Mouse (Mus musculus) heart, embryonic 15.5 days (tissue): ENCODE measurements at regions not wholly inside any gene's neighbourhood (a gene's known extent, or its start where the extent isn't known, plus 50 kb on each side); places are given as distances from the start of the nearest gene placed in this dataset.

Source experiments
- ATAC-seq: fragments of 200-750 bp; cut with Nextera tagmentation; replicated peaks from 2 replicates; pipeline ENCODE4 v1.8.0; 2017; ENCODE audit warnings: low read depth, moderate TSS enrichment; ENCODE audit not compliant: insufficient number of reproducible peaks, insufficient read depth, low FRiP score
- H3K27ac ChIP-seq: fragments of 300-500 bp; sonication (generic); 2 replicates; pipeline ENCODE4 v1.5.1; 2015; ENCODE audit warnings: mild to moderate bottlenecking, inconsistent platforms
- H3K27me3 ChIP-seq: fragments of 300-500 bp; sonication (generic); 2 replicates; pipeline ENCODE4 v1.6.1; 2015; ENCODE audit warnings: inconsistent platforms
- H3K36me3 ChIP-seq: fragments of 300-500 bp; sonication (generic); 2 replicates; pipeline ENCODE4 v1.6.1; 2015; ENCODE audit warnings: mild to moderate bottlenecking, inconsistent platforms
- H3K4me1 ChIP-seq: fragments of 300-500 bp; sonication (generic); replicated peaks from 2 replicates; pipeline ENCODE4 v1.6.1; 2015; ENCODE audit warnings: inconsistent platforms
- H3K4me2 ChIP-seq: fragments of 300-500 bp; sonication (generic); 2 replicates; pipeline ENCODE4 v1.6.1; 2015; ENCODE audit warnings: inconsistent platforms, mild to moderate bottlenecking, moderate library complexity
- H3K4me3 ChIP-seq: fragments of 300-500 bp; sonication (generic); 2 replicates; pipeline ENCODE4 v1.5.1; 2015; ENCODE audit warnings: mild to moderate bottlenecking, inconsistent platforms
- H3K9ac ChIP-seq: fragments of 300-500 bp; sonication (generic); 2 replicates; pipeline ENCODE4 v1.6.1; 2015; ENCODE audit warnings: mild to moderate bottlenecking, inconsistent platforms
- H3K9me3 ChIP-seq: fragments of 300-500 bp; sonication (generic); replicated peaks from 2 replicates; pipeline ENCODE4 v1.6.1; 2016; ENCODE audit warnings: inconsistent platforms
- WGBS: fragments of 180-500 bp; shearing (Covaris S2); methylation state at CpG from one replicate; pipeline ENCODE4 v1.1.7; 2015; ENCODE audit warnings: mixed read lengths; 5-methylcytosine and 5-hydroxymethylcytosine counted together

DNA sequence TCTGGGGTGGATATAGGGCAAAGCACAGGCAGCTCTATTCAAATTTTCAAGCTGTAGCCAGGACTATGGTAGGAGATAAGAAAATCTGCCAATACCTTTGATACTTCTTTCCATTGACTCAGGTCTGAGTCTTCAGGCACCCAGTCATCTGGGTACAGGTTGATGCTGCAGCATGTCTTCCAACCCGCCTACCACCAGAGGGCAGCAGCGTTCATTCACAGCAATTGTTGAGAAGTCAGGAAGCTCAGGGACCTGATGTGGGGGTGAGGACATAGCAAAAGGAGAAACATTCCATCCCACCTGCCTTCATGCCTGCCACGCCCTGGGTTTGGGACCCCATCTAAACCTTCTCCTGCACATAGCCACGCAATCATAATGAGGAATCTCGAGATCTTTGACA lies 118.2 kb upstream of the Gm21876 start:
- Histone ChIP-seq H3K4me3 (no peak overlapping the region), H3K27me3 (no peaks in the 10 kb centered on the region), H3K4me2 (no peak overlapping the region), H3K36me3 (no peaks in the 10 kb centered on the region), H3K27ac (no peak overlapping the region), H3K4me1 (no peaks in the 10 kb centered on the region), H3K9me3 (no peaks in the 10 kb centered on the region), H3K9ac (no peak overlapping the region)
- no peak for ATAC-seq
- WGBS: 14% methylated on average over 5 of the region's 5 CpGs

DNA sequence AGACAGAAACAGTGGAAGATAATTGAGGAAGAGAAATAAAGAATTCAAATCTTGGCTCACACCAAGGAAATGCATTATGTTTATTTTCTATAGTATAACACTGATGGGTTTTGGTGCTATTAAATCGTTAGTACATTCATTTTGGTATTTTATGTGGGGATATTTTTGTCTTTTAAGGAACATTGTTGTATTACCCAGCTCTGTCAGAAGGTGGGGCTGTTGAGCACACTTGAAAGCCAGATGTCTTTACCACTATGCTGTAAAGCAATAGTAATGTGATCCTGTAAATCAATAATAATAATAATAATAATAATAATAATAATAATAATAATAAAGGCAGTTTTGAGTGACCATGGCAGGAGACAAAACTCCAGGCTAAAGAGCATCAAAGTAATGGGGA lies 120.0 kb upstream of the Gm21876 start:
- H3K4me3 ChIP-seq: no peak overlapping the region
- H3K27ac ChIP-seq: no peak overlapping the region
- WGBS: 24% methylated on average over 1 of the region's 1 CpGs
- no peaks in the 10 kb centered on the region for H3K9me3 ChIP-seq
- H3K36me3 ChIP-seq: no peaks in the 10 kb centered on the region
- H3K4me2 ChIP-seq: no peak overlapping the region
- no peaks in the 10 kb centered on the region for H3K4me1 ChIP-seq
- H3K27me3 ChIP-seq: no peaks in the 10 kb centered on the region
- no peak overlapping the region for H3K9ac ChIP-seq
- no peak for ATAC-seq

DNA sequence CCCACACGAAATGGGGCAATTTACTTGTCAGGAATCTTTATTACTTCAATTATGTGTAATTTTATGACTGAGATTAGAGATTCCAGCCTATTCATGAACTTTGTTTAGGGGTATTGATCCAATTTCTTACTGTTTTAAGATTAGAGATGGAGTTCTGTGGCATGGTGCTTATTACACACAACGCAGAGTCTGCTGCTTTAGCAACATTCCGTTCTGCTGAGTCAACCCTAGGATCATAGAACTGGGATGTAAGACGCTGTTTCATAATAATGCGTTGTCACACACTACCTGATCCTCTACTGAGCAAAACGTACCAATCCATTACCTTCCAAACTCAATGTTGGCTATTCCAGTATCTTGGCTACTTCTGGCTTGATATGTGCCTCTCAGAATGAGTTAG lies 121.9 kb upstream of the Gm21876 start:
- Histone ChIP-seq H3K4me1 (no peaks in the 10 kb centered on the region), H3K27ac (no peak overlapping the region), H3K27me3 (no peaks in the 10 kb centered on the region), H3K4me3 (no peak overlapping the region), H3K36me3 (no peaks in the 10 kb centered on the region), H3K9ac (no peak overlapping the region), H3K4me2 (no peak overlapping the region), H3K9me3 (no peaks in the 10 kb centered on the region)
- ATAC-seq: no peak
- 65% methylated on average over 6 of the region's 6 CpGs for WGBS

DNA sequence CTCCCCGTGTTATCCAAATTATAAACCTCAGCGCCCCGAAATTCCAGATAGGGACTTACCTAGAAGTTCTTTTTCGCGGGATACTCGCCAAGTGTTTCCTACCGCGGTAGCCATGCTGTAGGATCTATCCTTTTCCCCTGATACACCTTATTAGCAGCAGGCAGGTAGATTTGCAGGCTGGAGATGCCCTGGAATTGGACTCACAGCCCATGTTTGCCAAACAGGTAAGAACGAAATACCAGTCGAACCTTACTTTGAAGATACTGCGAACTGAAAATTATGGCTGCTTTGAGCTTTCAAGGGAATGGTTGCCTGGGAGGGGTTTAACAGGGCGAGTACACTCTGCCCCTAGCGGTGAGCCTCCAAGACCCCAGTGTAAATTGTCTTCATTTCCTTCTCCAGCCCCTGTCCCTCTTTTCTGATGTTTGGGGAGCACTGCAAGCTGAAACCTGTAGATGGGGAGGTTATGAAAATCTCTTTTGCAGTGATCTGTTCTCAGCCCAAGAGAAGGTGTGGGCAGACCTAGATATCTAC lies 149.8 kb upstream of the Agtr2 start:
- H3K27ac ChIP-seq: no peak overlapping the region
- H3K4me3 ChIP-seq: peak overlapping the region; percentile 48
- ATAC-seq: no peak
- WGBS: 27% methylated on average over 13 of the region's 13 CpGs
- H3K4me1 ChIP-seq: no peaks in the 10 kb centered on the region
- H3K9me3 ChIP-seq: no peaks in the 10 kb centered on the region
- no peak overlapping the region for H3K9ac ChIP-seq
- H3K4me2 ChIP-seq: peak overlapping the region; percentile 54
- H3K27me3 ChIP-seq: no peaks in the 10 kb centered on the region
- no peaks in the 10 kb centered on the region for H3K36me3 ChIP-seq

DNA sequence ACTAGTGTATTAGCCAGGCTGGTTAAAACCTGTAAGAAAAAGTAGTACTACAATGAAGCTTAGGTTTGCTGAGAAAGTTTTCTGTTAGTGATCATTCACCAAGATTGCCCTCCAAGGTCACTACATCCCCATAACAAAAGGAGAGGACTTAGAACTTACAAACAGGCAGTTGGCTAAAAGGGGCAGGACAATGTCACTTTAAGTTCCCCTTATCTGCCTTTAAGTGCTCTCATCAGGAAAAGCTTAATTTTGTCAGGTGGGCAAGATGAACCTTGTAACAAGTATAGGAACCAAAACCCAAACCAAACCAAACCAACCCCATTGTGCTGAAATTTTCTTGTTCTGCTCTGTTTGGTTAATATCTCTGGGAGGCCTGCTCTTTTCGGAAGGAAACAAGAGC lies 139.9 kb upstream of the Agtr2 start:
- ATAC-seq: no peak
- no peak overlapping the region for H3K4me2 ChIP-seq
- WGBS: 53% methylated on average over 1 of the region's 1 CpGs
- H3K27me3 ChIP-seq: no peaks in the 10 kb centered on the region
- no peaks in the 10 kb centered on the region for H3K9me3 ChIP-seq
- H3K9ac ChIP-seq: no peak overlapping the region
- no peak overlapping the region for H3K4me3 ChIP-seq
- no peaks in the 10 kb centered on the region for H3K4me1 ChIP-seq
- H3K36me3 ChIP-seq: no peaks in the 10 kb centered on the region
- no peak overlapping the region for H3K27ac ChIP-seq

DNA sequence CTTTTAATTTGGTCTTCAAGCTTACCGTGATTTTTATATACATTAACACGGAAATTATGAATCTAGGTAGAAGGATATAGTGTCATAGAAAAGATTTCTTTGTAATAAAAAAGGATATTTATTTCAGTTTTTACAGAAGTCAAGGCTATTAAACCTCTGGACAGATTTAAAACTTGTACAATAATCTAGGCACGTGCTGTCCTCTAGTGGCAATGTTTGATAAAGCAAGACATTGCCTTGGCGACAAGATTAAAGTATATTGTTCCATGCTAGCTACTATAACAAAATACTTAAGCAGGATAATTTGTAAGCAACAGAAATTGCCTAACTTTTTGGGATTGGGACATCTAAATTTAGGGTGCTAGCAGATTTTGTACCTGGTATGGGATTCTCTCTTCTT lies 133.8 kb upstream of the Agtr2 start:
- Histone ChIP-seq H3K9ac (no peak overlapping the region), H3K36me3 (no peaks in the 10 kb centered on the region), H3K4me1 (no peaks in the 10 kb centered on the region), H3K27ac (no peak overlapping the region), H3K4me3 (no peak overlapping the region), H3K27me3 (no peaks in the 10 kb centered on the region), H3K4me2 (no peak overlapping the region), H3K9me3 (no peaks in the 10 kb centered on the region)
- WGBS: 30% methylated on average over 4 of the region's 4 CpGs
- no peak for ATAC-seq

DNA sequence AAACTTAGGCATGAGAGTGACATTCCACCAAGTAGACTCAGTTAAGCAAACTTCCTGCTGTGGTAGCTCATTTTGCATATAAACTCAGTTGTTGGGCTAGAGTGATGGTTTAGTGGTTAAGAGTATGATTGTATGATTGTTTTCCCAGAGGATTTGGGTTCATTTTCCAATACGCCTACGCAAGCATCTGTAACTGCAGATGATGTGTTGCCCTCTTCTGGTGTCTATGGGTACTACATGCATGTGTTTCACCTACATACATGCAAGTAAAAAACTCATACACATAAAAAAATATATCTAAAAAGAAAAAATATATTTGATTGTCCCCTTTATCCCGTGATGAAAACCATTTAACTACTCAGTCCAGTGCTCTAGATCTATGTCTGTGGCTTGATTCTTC lies 132.0 kb upstream of the Agtr2 start:
- H3K27me3 ChIP-seq: no peaks in the 10 kb centered on the region
- no peak for ATAC-seq
- 48% methylated on average over 3 of the region's 3 CpGs for WGBS

DNA sequence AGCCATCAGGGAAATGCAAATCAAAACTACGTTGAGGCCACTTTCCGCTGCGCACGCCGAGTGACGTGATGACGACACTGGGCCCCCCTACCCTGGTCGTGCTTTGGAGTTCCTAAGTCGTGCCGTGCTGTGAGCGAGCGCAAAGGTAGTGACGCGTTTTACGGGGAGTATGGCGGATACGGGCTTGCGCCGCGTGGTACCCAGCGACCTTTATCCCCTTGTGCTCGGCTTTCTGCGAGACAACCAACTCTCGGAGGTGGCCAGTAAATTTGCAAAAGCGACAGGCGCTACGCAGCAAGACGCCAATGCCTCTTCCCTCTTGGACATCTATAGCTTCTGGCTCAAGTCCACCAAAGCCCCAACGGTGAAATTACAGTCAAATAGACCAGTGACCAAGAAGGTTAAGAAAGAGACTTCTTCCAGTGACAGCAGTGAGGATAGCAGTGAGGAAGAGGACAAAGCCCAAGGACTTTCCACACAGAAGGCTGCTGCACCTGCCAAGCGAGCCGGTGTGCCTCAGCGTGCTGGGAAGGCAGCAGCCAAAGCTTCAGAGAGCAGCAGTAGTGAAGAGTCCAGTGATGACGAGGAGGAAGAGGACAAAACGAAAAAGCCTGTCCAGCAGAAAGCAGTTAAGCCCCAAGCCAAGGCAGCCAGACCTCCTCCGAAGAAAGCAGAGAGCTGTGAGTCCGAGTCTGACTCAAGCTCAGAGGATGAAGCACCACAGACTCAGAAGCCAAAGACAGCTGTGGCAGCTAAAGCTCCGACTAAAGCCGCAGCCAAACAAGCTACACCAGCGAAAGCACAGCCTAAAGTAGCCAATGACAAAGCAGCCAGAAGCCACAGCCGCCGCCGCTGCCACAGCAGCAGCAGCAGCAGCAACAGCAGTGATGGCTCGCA lies 123.3 kb upstream of the Agtr2 start:
- WGBS: 18% methylated on average over 43 of the region's 43 CpGs
- peak; percentile 66; the same call in 1 of the 2 replicates for ATAC-seq
- no peak overlapping the region for H3K9ac ChIP-seq

More for the DNA sequence above, 132.0 kb upstream of the Agtr2 start:
- H3K4me3 ChIP-seq: no peak overlapping the region
- H3K36me3 ChIP-seq: no peaks in the 10 kb centered on the region
- no peaks in the 10 kb centered on the region for H3K9me3 ChIP-seq
- H3K4me1 ChIP-seq: no peaks in the 10 kb centered on the region
- H3K4me2 ChIP-seq: no peak overlapping the region
- H3K27ac ChIP-seq: no peak overlapping the region
- H3K9ac ChIP-seq: no peak overlapping the region

DNA sequence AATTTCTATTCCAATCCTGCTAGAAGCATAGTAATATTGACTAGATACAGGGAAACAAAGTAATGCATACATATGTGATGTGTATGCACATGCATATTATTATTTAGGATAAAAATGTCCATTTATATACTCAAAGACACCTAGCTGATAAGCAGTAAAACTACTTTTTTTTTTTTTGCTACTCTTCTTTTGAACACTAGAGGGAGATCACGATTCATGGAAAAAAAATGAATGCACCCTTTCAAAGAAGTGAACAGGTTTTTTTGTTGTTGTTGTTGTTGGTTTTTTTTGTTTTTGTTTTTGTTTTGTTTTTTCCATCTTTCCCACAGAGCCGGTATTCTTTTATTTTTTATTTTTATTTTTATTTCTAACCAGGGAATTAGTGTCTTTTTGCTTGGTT lies 99.1 kb upstream of the Agtr2 start:
- no peak overlapping the region for H3K9ac ChIP-seq
- no peak overlapping the region for H3K4me2 ChIP-seq
- no peak for ATAC-seq
- H3K27me3 ChIP-seq: no peaks in the 10 kb centered on the region
- no peaks in the 10 kb centered on the region for H3K4me1 ChIP-seq
- no peak overlapping the region for H3K27ac ChIP-seq
- H3K36me3 ChIP-seq: no peaks in the 10 kb centered on the region
- H3K4me3 ChIP-seq: no peak overlapping the region
- no peaks in the 10 kb centered on the region for H3K9me3 ChIP-seq
- whole genome bisulfite sequencing: 11% methylated on average over 2 of the region's 2 CpGs

More for the DNA sequence above, 123.3 kb upstream of the Agtr2 start:
- no peaks in the 10 kb centered on the region for H3K4me1 ChIP-seq
- no peaks in the 10 kb centered on the region for H3K9me3 ChIP-seq
- H3K4me2 ChIP-seq: peak overlapping the region; percentile 77
- H3K27ac ChIP-seq: no peak overlapping the region
- H3K36me3 ChIP-seq: no peaks in the 10 kb centered on the region
- peak overlapping the region; percentile 50 for H3K4me3 ChIP-seq
- no peaks in the 10 kb centered on the region for H3K27me3 ChIP-seq

DNA sequence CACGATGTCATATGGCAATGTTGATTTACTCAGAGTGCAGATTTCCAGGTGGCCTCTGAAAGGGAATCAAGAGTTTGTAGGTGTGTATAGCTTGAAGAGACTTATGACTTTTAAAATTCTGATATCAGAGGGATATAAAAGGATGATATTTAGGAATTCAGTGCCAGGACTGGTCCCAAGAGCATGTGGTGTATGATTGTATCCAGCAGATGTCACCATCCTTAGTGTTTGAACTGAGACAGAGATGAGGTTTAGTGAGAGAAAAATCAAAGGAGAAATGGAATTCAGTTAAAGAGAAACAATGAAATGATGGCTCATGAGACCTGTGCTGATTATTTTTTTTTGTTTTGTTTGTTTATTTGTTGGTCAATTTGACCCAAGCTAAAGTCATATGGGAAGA lies 94.4 kb upstream of the Agtr2 start:
- H3K9ac ChIP-seq: no peak overlapping the region
- whole genome bisulfite sequencing: 59% methylated on average over 1 of the region's 1 CpGs
- no peaks in the 10 kb centered on the region for H3K9me3 ChIP-seq
- no peak overlapping the region for H3K27ac ChIP-seq
- H3K4me3 ChIP-seq: no peak overlapping the region
- H3K36me3 ChIP-seq: no peaks in the 10 kb centered on the region
- no peaks in the 10 kb centered on the region for H3K27me3 ChIP-seq
- H3K4me1 ChIP-seq: no peaks in the 10 kb centered on the region
- no peak overlapping the region for H3K4me2 ChIP-seq
- ATAC-seq: no peak

DNA sequence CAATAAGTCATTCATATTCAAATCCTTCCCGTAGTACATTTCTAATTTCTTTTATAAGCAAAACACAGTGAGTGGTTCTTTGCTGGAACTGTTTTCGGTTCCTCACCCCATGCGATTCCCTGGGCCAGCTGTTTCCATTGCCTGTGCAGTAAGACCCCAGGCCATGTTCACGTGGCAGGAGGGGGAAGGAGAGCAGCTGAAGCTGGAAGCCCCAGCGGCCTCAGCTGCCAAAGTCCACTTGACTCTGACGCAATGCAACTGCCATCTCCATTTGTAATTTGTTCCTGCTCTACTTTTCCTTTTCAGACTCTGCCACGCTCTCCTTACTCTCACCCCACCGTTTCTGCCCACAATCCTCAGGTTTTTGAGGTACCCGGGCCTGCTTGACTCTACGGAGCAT lies 91.1 kb upstream of the Agtr2 start:
- ATAC-seq: no peak
- no peaks in the 10 kb centered on the region for H3K4me1 ChIP-seq
- H3K9me3 ChIP-seq: no peaks in the 10 kb centered on the region
- no peak overlapping the region for H3K4me3 ChIP-seq
- H3K36me3 ChIP-seq: no peaks in the 10 kb centered on the region
- H3K27ac ChIP-seq: no peak overlapping the region
- WGBS: 67% methylated on average over 10 of the region's 10 CpGs
- no peak overlapping the region for H3K4me2 ChIP-seq
- H3K27me3 ChIP-seq: no peaks in the 10 kb centered on the region
- no peak overlapping the region for H3K9ac ChIP-seq

DNA sequence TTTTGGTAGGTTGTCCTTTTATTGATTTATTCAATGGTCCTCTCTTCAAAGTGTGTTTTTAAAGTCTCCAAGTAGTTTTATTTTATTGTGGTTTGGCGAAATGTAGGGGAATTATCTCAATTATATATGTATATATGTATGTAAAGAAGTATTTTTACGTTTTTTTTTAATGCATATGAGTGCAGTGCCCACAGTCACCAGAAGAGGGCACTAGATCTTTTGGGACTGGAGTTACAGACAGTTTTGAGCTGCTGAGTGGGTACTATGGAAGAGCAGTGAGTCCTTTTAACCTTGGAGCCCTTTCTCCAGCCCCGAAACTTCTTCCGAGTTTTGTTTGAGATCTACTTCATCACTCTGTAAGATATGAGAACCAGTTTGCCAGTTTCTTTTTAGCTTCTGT lies 59.5 kb upstream of the Agtr2 start:
- Histone ChIP-seq H3K27me3 (no peaks in the 10 kb centered on the region), H3K9ac (no peak overlapping the region), H3K9me3 (no peaks in the 10 kb centered on the region), H3K4me3 (no peak overlapping the region), H3K36me3 (no peaks in the 10 kb centered on the region), H3K4me1 (no peaks in the 10 kb centered on the region), H3K27ac (no peak overlapping the region), H3K4me2 (no peak overlapping the region)
- WGBS: 44% methylated on average over 4 of the region's 4 CpGs
- no peak for ATAC-seq
